Mouse (Mus musculus) heart, adult 2 months (tissue): ENCODE measurements at regions not wholly inside any gene's neighbourhood (a gene's known extent, or its start where the extent isn't known, plus 50 kb on each side); places are given as distances from the start of the nearest gene placed in this dataset.

Source experiments
- DNase-seq, 2 experiments: peaks; one replicate each; pipeline ENCODE4 v3.0.0; 2021
- H3K27ac ChIP-seq: fragments of 200-600 bp; 2 replicates; pipeline ENCODE4 v1.8.1; 2022
- H3K27me3 ChIP-seq: fragments of 200-500 bp; 2 replicates; pipeline ENCODE4 v1.6.1; 2012; ENCODE audit warnings: mild to moderate bottlenecking, low read length, inconsistent platforms, mixed read lengths; ENCODE audit not compliant: control insufficient read depth, insufficient read depth
- H3K36me3 ChIP-seq: fragments of 200-500 bp; 2 replicates; pipeline ENCODE4 v1.6.1; 2012; ENCODE audit warnings: low read length, inconsistent platforms; ENCODE audit not compliant: control insufficient read depth, insufficient read depth
- H3K4me1 ChIP-seq: fragments of 200-500 bp; 2 replicates; pipeline ENCODE4 v1.6.1; 2011; ENCODE audit warnings: low read length; ENCODE audit not compliant: control insufficient read depth, insufficient read depth
- H3K4me3 ChIP-seq: fragments of 200-600 bp; 2 replicates; pipeline ENCODE4 v1.8.1; 2022
- H3K79me2 ChIP-seq: fragments of 200-500 bp; replicated peaks from 2 replicates; pipeline ENCODE4 v1.6.1; 2012; ENCODE audit warnings: mild to moderate bottlenecking, inconsistent platforms, low read length, moderate library complexity, mixed read lengths; ENCODE audit not compliant: control insufficient read depth, insufficient read depth
- H3K9ac ChIP-seq: fragments of 200-500 bp; 2 replicates; pipeline ENCODE4 v1.6.1; 2012; ENCODE audit warnings: low read depth, mild to moderate bottlenecking, control low read depth, inconsistent platforms, low read length, mixed read lengths
- CTCF ChIP-seq: fragments of 200-600 bp; IDR thresholded peaks from 2 replicates; pipeline ENCODE4 v1.8.1; 2022; ENCODE audit warnings: antibody characterized with exemption, mild to moderate bottlenecking, moderate library complexity
- EP300 ChIP-seq: fragments of 200-500 bp; IDR thresholded peaks from 2 replicates; pipeline ENCODE4 v1.6.1; 2011; ENCODE audit warnings: low read depth, low read length, control low read depth; ENCODE audit not compliant: insufficient read depth
- POLR2A ChIP-seq: fragments of 200-500 bp; IDR thresholded peaks from 2 replicates; pipeline ENCODE4 v1.6.1; 2011; ENCODE audit warnings: mild to moderate bottlenecking, low read depth, low read length, control low read depth; ENCODE audit not compliant: insufficient read depth
- WGBS: fragments of 180-500 bp; shearing (Covaris S2); methylation state at CpG from one replicate; pipeline ENCODE4 v1.1.7; 2018; 5-methylcytosine and 5-hydroxymethylcytosine counted together
- intact Hi-C: fragments of 180-260 bp; cut with DNase I; formaldehyde crosslinking; loops from one replicate; pipeline ENCODE4 v1.15.1; 2025

DNA sequence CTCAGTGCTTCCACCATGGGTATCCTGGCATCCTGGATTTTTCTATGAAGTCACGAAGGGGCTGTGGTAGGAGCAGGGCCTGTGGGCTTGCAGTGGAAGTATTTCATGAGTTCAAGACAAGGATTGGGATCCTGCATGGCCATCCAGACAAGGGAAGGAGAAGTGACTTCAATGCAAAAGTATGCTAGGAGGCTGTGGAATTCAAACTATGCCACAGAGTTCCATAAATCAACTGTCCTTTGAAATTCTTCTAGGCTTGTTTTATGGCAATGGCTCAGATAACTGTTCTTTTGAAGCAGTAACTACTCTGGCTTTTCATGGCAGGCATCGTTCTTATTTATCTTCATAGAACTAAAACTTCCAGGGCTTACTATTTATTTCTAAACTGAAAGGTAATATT lies 643.9 kb downstream of the Pkhd1 start:
- no peak for TF ChIP-seq POLR2A
- TF ChIP-seq EP300, result no peak
- TF ChIP-seq CTCF, result no peak
- Histone ChIP-seq H3K79me2 (no peaks in the 10 kb centered on the region), H3K27me3 (no peaks in the 10 kb centered on the region), H3K36me3 (no peaks in the 10 kb centered on the region), H3K4me3 (no peak overlapping the region), H3K9ac (no peak overlapping the region), H3K27ac (no peak overlapping the region), H3K4me1 (no peaks in the 10 kb centered on the region)
- 31% methylated on average over 2 of the region's 2 CpGs for WGBS
- intact Hi-C loops, result no loop called here
- DNase-seq, result no peak

DNA sequence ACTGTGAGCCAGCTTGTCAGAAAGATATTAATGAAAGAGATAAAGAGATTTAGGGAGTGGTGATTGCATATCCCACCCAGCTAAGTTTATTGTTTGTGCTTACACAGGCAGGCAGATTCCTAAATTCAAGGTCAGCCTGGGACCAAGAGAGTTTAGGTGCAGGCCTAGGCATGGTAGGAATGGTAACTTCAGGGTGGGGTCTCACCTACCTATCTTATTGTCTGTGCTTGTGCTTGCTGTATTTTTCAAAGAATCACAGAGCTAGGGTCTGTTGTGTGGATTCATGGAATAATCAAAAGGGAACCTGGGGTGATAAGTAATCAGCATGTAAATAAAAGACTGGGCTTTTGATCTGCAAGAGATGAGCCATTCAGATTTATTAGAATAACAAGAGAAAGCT lies 642.4 kb downstream of the Pkhd1 start:
- TF ChIP-seq CTCF (no peak), POLR2A (no peak), EP300 (no peak)
- intact Hi-C loops, result no loop called here
- no peak for DNase-seq
- no peak overlapping the region for H3K27ac ChIP-seq
- H3K27me3 ChIP-seq, result no peaks in the 10 kb centered on the region
- no peaks in the 10 kb centered on the region for H3K36me3 ChIP-seq
- no peaks in the 10 kb centered on the region for H3K4me1 ChIP-seq
- H3K4me3 ChIP-seq, result no peak overlapping the region
- no peaks in the 10 kb centered on the region for H3K79me2 ChIP-seq
- H3K9ac ChIP-seq, result no peak overlapping the region

DNA sequence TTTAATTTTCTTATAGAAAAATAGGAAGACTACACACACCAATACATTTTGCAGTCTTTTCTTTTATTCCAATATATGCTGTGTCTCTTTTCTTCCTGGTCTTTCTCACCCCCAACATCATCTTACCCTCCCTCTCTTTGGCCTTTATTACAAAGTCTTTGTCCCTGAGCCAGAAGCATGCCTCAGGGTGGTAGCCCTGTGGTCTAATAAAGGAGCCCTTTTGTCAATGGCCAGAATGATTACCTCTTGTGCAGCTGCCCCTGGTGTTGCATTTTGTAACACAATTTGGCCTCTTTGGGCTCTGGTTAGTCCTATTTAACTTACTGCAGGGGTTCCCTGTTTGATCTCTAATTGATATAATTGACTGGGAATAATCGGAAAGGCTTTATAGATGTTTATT lies 636.7 kb downstream of the Pkhd1 start:
- Histone ChIP-seq H3K36me3 (no peaks in the 10 kb centered on the region), H3K9ac (no peak overlapping the region), H3K27ac (no peak overlapping the region), H3K4me3 (no peak overlapping the region), H3K4me1 (no peaks in the 10 kb centered on the region), H3K79me2 (no peaks in the 10 kb centered on the region), H3K27me3 (no peaks in the 10 kb centered on the region)
- WGBS, result 73% methylated on average over 1 of the region's 1 CpGs
- DNase-seq, result no peak
- intact Hi-C loops, result no loop called here
- no peak for TF ChIP-seq CTCF
- no peak for TF ChIP-seq POLR2A
- TF ChIP-seq EP300, result no peak

DNA sequence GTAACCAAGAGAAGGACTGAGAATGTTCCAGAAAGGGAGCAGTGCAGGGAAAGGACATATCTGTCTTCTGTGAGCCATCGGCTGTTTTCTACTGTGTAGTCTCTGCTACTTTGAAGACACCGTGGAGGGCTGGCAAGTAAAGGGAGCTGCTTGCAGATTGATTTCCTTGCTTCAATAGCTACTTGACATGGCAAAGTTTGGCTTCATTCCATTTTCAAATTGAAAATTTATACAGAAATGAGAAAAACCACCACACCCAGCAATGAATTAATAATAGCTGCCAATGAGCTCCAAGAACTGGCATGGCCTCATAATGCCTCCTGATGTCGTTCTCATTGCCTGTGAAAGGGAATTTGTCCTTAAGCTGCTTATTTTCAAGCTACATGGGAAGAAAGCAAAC lies 635.1 kb downstream of the Pkhd1 start:
- H3K4me3 ChIP-seq, result no peak overlapping the region
- no peaks in the 10 kb centered on the region for H3K36me3 ChIP-seq
- no peaks in the 10 kb centered on the region for H3K79me2 ChIP-seq
- H3K27me3 ChIP-seq, result no peaks in the 10 kb centered on the region
- H3K9ac ChIP-seq, result no peak overlapping the region
- TF ChIP-seq CTCF (no peak), EP300 (no peak), POLR2A (no peak)
- no peak overlapping the region for H3K27ac ChIP-seq
- H3K4me1 ChIP-seq, result no peaks in the 10 kb centered on the region
- intact Hi-C loops, result no loop called here
- DNase-seq, result no peak
- 70% methylated on average over 3 of the region's 3 CpGs for WGBS

DNA sequence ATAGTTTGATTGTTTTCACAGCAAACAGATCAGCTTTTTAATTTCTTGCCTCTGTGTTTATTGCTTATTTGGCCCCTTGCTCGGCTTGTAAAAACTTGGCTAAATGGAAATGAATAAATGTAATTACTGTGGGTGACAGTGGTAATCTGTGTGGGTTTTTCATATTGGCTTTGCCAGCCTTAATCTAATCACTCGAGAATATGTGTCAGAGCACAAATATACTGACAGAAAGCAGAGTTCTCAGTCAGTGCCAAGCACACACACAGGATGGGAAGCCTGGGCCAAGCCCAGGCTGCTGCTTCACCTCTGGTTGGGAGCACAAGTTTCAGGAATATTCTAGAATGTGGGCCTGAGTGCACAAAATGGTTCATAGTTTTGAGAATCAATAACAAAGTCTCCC lies 634.4 kb downstream of the Pkhd1 start:
- no peaks in the 10 kb centered on the region for H3K4me1 ChIP-seq
- no peaks in the 10 kb centered on the region for H3K27me3 ChIP-seq
- no peaks in the 10 kb centered on the region for H3K36me3 ChIP-seq
- H3K4me3 ChIP-seq, result no peak overlapping the region
- no peak overlapping the region for H3K27ac ChIP-seq
- no peak for TF ChIP-seq POLR2A
- no peak for TF ChIP-seq EP300
- no peak for TF ChIP-seq CTCF
- H3K79me2 ChIP-seq, result no peaks in the 10 kb centered on the region
- H3K9ac ChIP-seq, result no peak overlapping the region
- intact Hi-C loops, result no loop called here
- no peak for DNase-seq
- WGBS, result 28% methylated on average over 2 of the region's 2 CpGs

DNA sequence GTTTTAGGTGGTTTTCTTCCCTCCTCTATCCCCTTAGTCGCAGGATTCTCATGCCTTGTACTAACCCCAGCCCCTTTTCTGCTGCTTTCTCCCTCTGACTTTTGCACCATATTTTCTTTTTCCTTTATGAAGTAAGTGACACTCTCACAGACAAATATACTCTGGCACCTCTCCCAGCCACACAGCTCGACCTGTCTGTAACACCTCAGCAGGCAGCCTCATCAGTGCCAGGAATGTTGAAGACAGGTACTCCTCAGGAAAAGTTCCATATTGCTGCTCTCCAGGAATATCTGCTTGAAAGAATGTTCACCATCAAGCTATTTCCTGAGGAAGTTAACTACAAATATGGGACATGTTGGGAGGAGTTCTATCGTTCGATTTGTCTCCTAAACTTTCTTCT lies 627.9 kb downstream of the Pkhd1 start:
- H3K36me3 ChIP-seq, result no peaks in the 10 kb centered on the region
- no peaks in the 10 kb centered on the region for H3K4me1 ChIP-seq
- WGBS, result 47% methylated on average over 4 of the region's 4 CpGs
- no peaks in the 10 kb centered on the region for H3K79me2 ChIP-seq
- TF ChIP-seq EP300, result no peak
- TF ChIP-seq POLR2A, result no peak
- TF ChIP-seq CTCF, result no peak
- intact Hi-C loops, result no loop called here
- H3K27me3 ChIP-seq, result no peaks in the 10 kb centered on the region
- no peak overlapping the region for H3K27ac ChIP-seq
- no peak overlapping the region for H3K4me3 ChIP-seq
- no peak overlapping the region for H3K9ac ChIP-seq
- DNase-seq, result no peak
